32 mouse cellular contexts compared by ENCODE assay signal in the genomic region with DNA sequence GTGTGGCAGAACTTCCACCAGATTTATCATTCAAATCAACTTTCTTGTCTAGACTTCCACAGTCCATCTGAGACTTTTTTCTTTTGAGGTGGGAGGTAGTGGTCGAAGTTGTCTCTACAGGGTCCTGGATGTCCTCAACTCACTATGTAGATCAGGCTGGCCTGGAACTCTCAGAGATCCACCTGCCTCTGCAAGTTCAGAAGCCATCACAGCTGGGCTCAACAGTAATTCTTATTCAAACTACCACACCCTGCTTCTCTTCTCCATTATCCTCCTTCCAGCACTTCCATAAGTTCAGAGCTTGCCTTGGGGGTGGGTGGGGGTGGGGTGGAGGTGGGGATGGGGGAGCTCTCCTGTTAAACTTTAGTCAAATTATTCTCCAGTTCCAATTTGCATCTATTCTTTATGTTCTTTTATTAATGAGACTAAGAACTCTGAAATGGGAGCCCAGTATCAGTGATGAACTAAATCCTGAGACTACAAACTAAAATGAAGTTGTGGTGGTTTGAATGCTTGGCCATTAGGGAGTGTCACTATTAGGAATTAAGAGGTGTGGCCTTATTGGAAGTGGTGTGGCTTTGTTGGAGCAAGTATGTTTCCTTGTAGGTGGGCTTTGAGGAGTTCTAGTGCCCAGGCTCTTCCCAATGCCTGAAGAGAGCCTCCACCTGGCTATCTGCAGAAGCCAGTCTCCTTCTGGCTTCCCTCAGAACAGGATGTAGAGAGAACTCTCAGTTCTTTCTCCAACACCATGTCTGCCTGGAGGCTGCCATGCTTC. TPM values are rescaled to one million over a fixed set of nuclear protein-coding genes. Genes with fewer than 3 reads are reported as not detected.
DNase-seq lines count a peak whose midpoint lies in the region; ATAC-seq and TF ChIP-seq lines count a peak whose summit lies in the region.
"Had no signal": no experiment of that assay in that cellular context is flagged by ENCODE, and none has a peak within 500 bp of the region (broad histone marks: within the 10 kb centered on the region; RNA-seq: fewer than 3 reads in every experiment).

No protein-coding gene starts in this region.

- H3K4me2 ChIP-seq in forebrain, postnatal 0 days (ENCODE audit: low read depth) = no peak overlapping the region
- H3K4me2 ChIP-seq: embryonic facial prominence, embryonic 13.5 days; embryonic facial prominence, embryonic 15.5 days; forebrain, embryonic 12.5 days had no signal

- no peaks in the 10 kb centered on the region for H3K36me3 ChIP-seq in heart, adult 2 months (ENCODE audit: control insufficient read depth, insufficient read depth, low read length)
- H3K36me3 ChIP-seq in forebrain, postnatal 0 days (ENCODE audit: insufficient read depth) = no peaks in the 10 kb centered on the region
- H3K36me3 ChIP-seq: embryonic facial prominence, embryonic 13.5 days; embryonic facial prominence, embryonic 15.5 days; forebrain, embryonic 10.5 days; forebrain, embryonic 12.5 days; G1E had no signal

- H3K27me3 ChIP-seq in heart, adult 2 months (ENCODE audit: control insufficient read depth, insufficient read depth, low read length) = peaks cover 1% of the 10 kb centered on the region; the same call in 1 of the 2 replicates
- H3K27me3 ChIP-seq in forebrain, postnatal 0 days (ENCODE audit: insufficient read depth, low read length) = no peaks in the 10 kb centered on the region
- H3K27me3 ChIP-seq: CH12.LX; embryonic facial prominence, embryonic 15.5 days had no signal

- H3K9ac ChIP-seq in heart, adult 2 months (ENCODE audit: low read depth, low read length) = no peak overlapping the region
- H3K9ac ChIP-seq in forebrain, postnatal 0 days = no peak overlapping the region
- H3K9ac ChIP-seq: embryonic facial prominence, embryonic 13.5 days; embryonic facial prominence, embryonic 15.5 days; forebrain, embryonic 12.5 days had no signal

- WGBS in heart, adult 2 months = 32% methylated on average over 1 of the region's 1 CpGs
- 96% methylated on average over 1 of the region's 1 CpGs for WGBS in forebrain, postnatal 0 days

- intact Hi-C loops in heart, adult 2 months (cut with DNase I) = no loop called here

- peak; percentile 39 for DNase-seq in heart, adult 11 months
- no peak for DNase-seq in heart, adult 2 months
- peak; percentile 78 for DNase-seq in ES-CJ7 (ENCODE audit: low read depth, low spot score)
- DNase-seq in R1 (ENCODE audit: low read depth, low spot score) = peak; percentile 87
- no peak for DNase-seq in spleen, postnatal 10 days (ENCODE audit: low spot score in 2 of 2)
- DNase-seq in right cerebral cortex, adult 18-20 months = no peak
- DNase-seq in forebrain, postnatal 0 days = no peak
- DNase-seq: adrenal gland, adult 2 months; adrenal gland, postnatal 10 days; adrenal gland, postnatal 25 days; B cell, adult 2 months; cerebellum, adult 11 months; cerebellum, adult 18-20 months; cerebellum, adult 8-10 months; cerebellum, adult 9-11 months; cerebellum, postnatal 14 days; cerebellum, postnatal 36 days; embryo, embryonic 11 days had no signal

- no peak for TF ChIP-seq CTCF in heart, adult 2 months (IDR thresholded peaks at IDR 0.05)
- TF ChIP-seq CTCF in forebrain, postnatal 0 days (IDR thresholded peaks at IDR 0.05; ENCODE audit: low read depth) = no peak

- no peaks in the 10 kb centered on the region for H3K4me1 ChIP-seq in heart, adult 2 months (ENCODE audit: control insufficient read depth, insufficient read depth, low read length)
- no peaks in the 10 kb centered on the region for H3K4me1 ChIP-seq in forebrain, postnatal 0 days (ENCODE audit: insufficient read depth)
- H3K4me1 ChIP-seq: embryonic facial prominence, embryonic 13.5 days; embryonic facial prominence, embryonic 15.5 days; forebrain, embryonic 10.5 days had no signal

- TF ChIP-seq POLR2A in heart, adult 2 months (IDR thresholded peaks at IDR 0.05; ENCODE audit: insufficient read depth, low read depth, low read length) = no peak

- H3K9me3 ChIP-seq in forebrain, postnatal 0 days (ENCODE audit: low read length) = no peaks in the 10 kb centered on the region
- H3K9me3 ChIP-seq: embryonic facial prominence, embryonic 13.5 days; embryonic facial prominence, embryonic 15.5 days; forebrain, embryonic 10.5 days; forebrain, embryonic 12.5 days; G1E had no signal

- ATAC-seq in forebrain, postnatal 0 days = no peak
- ATAC-seq: activated CD4-positive, CD25-positive, alpha-beta regulatory T cell, adult 4 months; CD4-positive, CD25-positive, alpha-beta regulatory T cell, adult 4 months; forebrain, embryonic 14.5 days; forebrain, embryonic 16.5 days; Patski had no signal

- no peak overlapping the region for H3K4me3 ChIP-seq in heart, adult 2 months
- no peak overlapping the region for H3K4me3 ChIP-seq in forebrain, postnatal 0 days (ENCODE audit: low read depth, low read length)
- H3K4me3 ChIP-seq: embryonic facial prominence, embryonic 13.5 days; embryonic facial prominence, embryonic 15.5 days; erythroblast, embryonic 14.5 days; forebrain, embryonic 10.5 days; forebrain, embryonic 12.5 days had no signal

- H3K27ac ChIP-seq in heart, adult 2 months = no peak overlapping the region
- no peak overlapping the region for H3K27ac ChIP-seq in forebrain, postnatal 0 days (ENCODE audit: low read depth, low read length)
- H3K27ac ChIP-seq: embryonic facial prominence, embryonic 13.5 days; embryonic facial prominence, embryonic 15.5 days; forebrain, embryonic 10.5 days; forebrain, embryonic 12.5 days had no signal

- H3K79me2 ChIP-seq in heart, adult 2 months (replicated peaks; ENCODE audit: control insufficient read depth, insufficient read depth, low read length) = no peaks in the 10 kb centered on the region

- TF ChIP-seq EP300 in heart, adult 2 months (IDR thresholded peaks at IDR 0.05; ENCODE audit: insufficient read depth, low read depth, low read length) = no peak

RNA-seq across cellular contexts. Expression of a gene that starts 10.5 kb away (rescaled TPM):
- 1 to 10 TPM; 5.4 to 7.3 TPM for total RNA-seq in heart, adult 2 months (2021)
- 1.3 and 2.7 TPM in 2 replicates for polyA plus RNA-seq in heart, adult 2 months (2012; rRNA removed)
- total RNA-seq in forebrain, postnatal 0 days (2014; rRNA removed) = 9.1 and 9.3 TPM in 2 replicates
- 4.4 and 5.2 TPM in 2 replicates for polyA plus RNA-seq in forebrain, postnatal 0 days (2015; fragmentation: Nextera tagmentation; extraction: Ambion mirVana)

RNA-seq across cellular contexts. Expression of a gene that starts 15.2 kb away (rescaled TPM):
- total RNA-seq in heart, adult 2 months (2021) = under 1 TPM in 1 of 2 experiments, not detected in 1; 0.16 TPM
- 0.25 and 0.44 TPM in 2 replicates for polyA plus RNA-seq in heart, adult 2 months (2012; rRNA removed)
- 0.31 and 0.62 TPM in 2 replicates for total RNA-seq in forebrain, postnatal 0 days (2014; rRNA removed)
- 0.38 and 0.48 TPM in 2 replicates for polyA plus RNA-seq in forebrain, postnatal 0 days (2015; fragmentation: Nextera tagmentation; extraction: Ambion mirVana)
- total RNA-seq: CH12.LX; common myeloid progenitor, adult 5-6 weeks had no signal
- polyA plus RNA-seq: activated CD4-positive, CD25-positive, alpha-beta regulatory T cell, adult 4 months; CD4-positive, CD25-positive, alpha-beta regulatory T cell, adult 4 months; embryonic facial prominence, embryonic 11.5 days; embryonic facial prominence, embryonic 13.5 days; embryonic facial prominence, embryonic 15.5 days; erythroblast, embryonic 14.5 days; forebrain, embryonic 10.5 days; forebrain, embryonic 12.5 days; forebrain, embryonic 14.5 days; G1E; Patski had no signal

RNA-seq across cellular contexts. Expression of a gene that starts 45.3 kb away (rescaled TPM):
- 10 to 100 TPM; 11.2 to 12.7 TPM for total RNA-seq in heart, adult 2 months (2021)
- polyA plus RNA-seq in heart, adult 2 months (2012; rRNA removed) = 21.1 and 22.9 TPM in 2 replicates
- 6.9 and 7.1 TPM in 2 replicates for total RNA-seq in forebrain, postnatal 0 days (2014; rRNA removed)
- polyA plus RNA-seq in forebrain, postnatal 0 days (2015; fragmentation: Nextera tagmentation; extraction: Ambion mirVana) = 6.9 and 7.8 TPM in 2 replicates

Comparison
In these comparisons a context has a peak if more than half of its experiments do, and no peak if none do; other contexts are left out.
1. DNase-seq: peak in heart, adult 11 months (single experiment), ES-CJ7 (single experiment) and R1 (single experiment); none in heart, adult 2 months (0 of 2), spleen, postnatal 10 days (0 of 2), right cerebral cortex, adult 18-20 months (single experiment) and forebrain, postnatal 0 days (single experiment).